Mouse (Mus musculus) midbrain, postnatal 0 days (tissue): ENCODE measurements at regions not wholly inside any gene's neighbourhood (a gene's known extent, or its start where the extent isn't known, plus 50 kb on each side); places are given as distances from the start of the nearest gene placed in this dataset.

Source experiments
- ATAC-seq: fragments of 200-750 bp; cut with Nextera tagmentation; 2 replicates; pipeline ENCODE4 v1.8.0; 2017; ENCODE audit warnings: moderate number of reproducible peaks, mild to moderate bottlenecking, moderate TSS enrichment, moderate library complexity; ENCODE audit not compliant: low FRiP score
- DNase-seq: peaks from one replicate; pipeline ENCODE4 v3.0.0-alpha.2; 2015; ENCODE audit warnings: low spot score
- H3K27ac ChIP-seq: fragments of 300-500 bp; sonication (generic); 2 replicates; pipeline ENCODE4 v1.5.1; 2014; ENCODE audit warnings: low read depth, mild to moderate bottlenecking, low read length, mixed read lengths
- H3K27me3 ChIP-seq: fragments of 300-500 bp; sonication (generic); 2 replicates; pipeline ENCODE4 v1.6.1; 2014; ENCODE audit warnings: low read length, control low read depth, mixed read lengths; ENCODE audit not compliant: insufficient read depth
- H3K36me3 ChIP-seq: fragments of 300-500 bp; sonication (generic); 2 replicates; pipeline ENCODE4 v1.6.1; 2014; ENCODE audit warnings: low read length, control low read depth, mixed read lengths; ENCODE audit not compliant: insufficient read depth
- H3K4me1 ChIP-seq: fragments of 300-500 bp; sonication (generic); 2 replicates; pipeline ENCODE4 v1.6.1; 2014; ENCODE audit warnings: mild to moderate bottlenecking, control low read depth, antibody characterized with exemption, low read length, mixed read lengths; ENCODE audit not compliant: insufficient read depth
- H3K4me2 ChIP-seq: fragments of 300-500 bp; sonication (generic); 2 replicates; pipeline ENCODE4 v1.6.1; 2014; ENCODE audit warnings: low read depth, mild to moderate bottlenecking, low read length, mixed read lengths; ENCODE audit not compliant: poor library complexity, severe bottlenecking
- H3K4me3 ChIP-seq: fragments of 300-500 bp; sonication (generic); 2 replicates; pipeline ENCODE4 v1.5.1; 2014; ENCODE audit warnings: low read depth, mild to moderate bottlenecking, low read length, moderate library complexity
- H3K9ac ChIP-seq: fragments of 300-500 bp; sonication (generic); replicated peaks from 2 replicates; pipeline ENCODE4 v1.6.1; 2014; ENCODE audit warnings: mild to moderate bottlenecking, low read length, moderate library complexity, mixed read lengths; ENCODE audit not compliant: poor library complexity, severe bottlenecking
- H3K9me3 ChIP-seq: fragments of 300-500 bp; sonication (generic); 2 replicates; pipeline ENCODE4 v1.6.1; 2016; ENCODE audit warnings: low read length, control low read depth
- CTCF ChIP-seq: IDR thresholded peaks from 2 replicates; pipeline ENCODE4 v1.5.1; 2016; ENCODE audit warnings: antibody characterized with exemption, mild to moderate bottlenecking
- WGBS: fragments of 180-500 bp; shearing (Covaris S2); extraction: QIAGEN DNeasy Blood & Tissue Kit; methylation state at CpG from one replicate; pipeline ENCODE4 v1.1.7; 2014; 5-methylcytosine and 5-hydroxymethylcytosine counted together

DNA sequence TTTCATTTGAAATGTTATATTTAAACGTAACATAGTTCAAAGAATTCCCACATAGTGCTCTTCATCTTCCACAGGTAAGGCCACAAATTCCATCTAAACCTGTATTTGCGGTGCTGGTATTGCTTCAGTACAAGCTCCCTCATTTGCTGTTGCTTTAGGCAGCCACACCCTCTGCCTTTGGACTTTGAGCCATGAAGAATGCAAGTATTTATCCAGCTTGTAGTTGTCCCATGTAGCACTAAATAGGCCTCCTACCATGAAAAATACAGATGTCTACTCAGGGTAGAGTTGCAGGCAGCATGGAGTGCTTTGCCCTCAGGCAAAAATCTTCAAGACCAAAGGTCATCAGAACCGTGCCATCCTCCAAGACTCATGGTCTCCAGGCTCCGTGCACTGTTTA lies 134.0 kb downstream of the Atoh1 start:
- H3K9me3 ChIP-seq = no peaks in the 10 kb centered on the region
- WGBS = 78% methylated on average over 4 of the region's 4 CpGs
- no peak overlapping the region for H3K4me2 ChIP-seq
- no peak overlapping the region for H3K9ac ChIP-seq
- no peaks in the 10 kb centered on the region for H3K27me3 ChIP-seq
- H3K4me1 ChIP-seq = no peaks in the 10 kb centered on the region
- ATAC-seq = no peak
- TF ChIP-seq CTCF = no peak
- no peak overlapping the region for H3K4me3 ChIP-seq
- no peak overlapping the region for H3K27ac ChIP-seq
- DNase-seq = no peak
- no peaks in the 10 kb centered on the region for H3K36me3 ChIP-seq

GRCm38 (mm10) chr6:64896420-64896819 lies 146.0 kb upstream of the Smarcad1 start:
- ATAC-seq (no peak), DNase-seq (no peak)
- H3K27ac ChIP-seq = no peak overlapping the region
- no peaks in the 10 kb centered on the region for H3K27me3 ChIP-seq
- no peak overlapping the region for H3K9ac ChIP-seq
- WGBS = 85% methylated on average over 5 of the region's 5 CpGs
- H3K4me3 ChIP-seq = no peak overlapping the region
- no peak for TF ChIP-seq CTCF
- no peaks in the 10 kb centered on the region for H3K36me3 ChIP-seq
- H3K9me3 ChIP-seq = no peaks in the 10 kb centered on the region
- H3K4me1 ChIP-seq = no peaks in the 10 kb centered on the region
- no peak overlapping the region for H3K4me2 ChIP-seq
